Mouse (Mus musculus) kidney, adult 2 months (tissue): ENCODE results near the gene Bricd5. TPM values are rescaled to one million over a fixed set of nuclear protein-coding genes. Genes with fewer than 3 reads are reported as not detected.

Experiments used
- DNase-seq: peaks from one replicate; pipeline ENCODE4 v3.0.0; 2021
- H3K27ac ChIP-seq: fragments of 200-500 bp; 2 replicates; pipeline ENCODE4 v1.5.1; 2012; ENCODE audit warnings: low read depth, low read length, control low read depth, inconsistent platforms; ENCODE audit not compliant: insufficient read depth
- H3K27me3 ChIP-seq: fragments of 200-500 bp; replicated peaks from 2 replicates; pipeline ENCODE4 v1.6.1; 2012; ENCODE audit warnings: mild to moderate bottlenecking, moderate library complexity, low read length, inconsistent platforms; ENCODE audit not compliant: control insufficient read depth, insufficient read depth
- H3K36me3 ChIP-seq: fragments of 200-500 bp; 2 replicates; pipeline ENCODE4 v1.6.1; 2012; ENCODE audit warnings: mild to moderate bottlenecking, moderate library complexity, low read length, inconsistent platforms; ENCODE audit not compliant: control insufficient read depth, insufficient read depth
- H3K4me1 ChIP-seq: fragments of 200-500 bp; 2 replicates; pipeline ENCODE4 v1.6.1; 2011; ENCODE audit warnings: low read length; ENCODE audit not compliant: control insufficient read depth, insufficient read depth
- H3K4me3 ChIP-seq: fragments of 200-500 bp; 2 replicates; pipeline ENCODE4 v1.5.1; 2011; ENCODE audit warnings: mild to moderate bottlenecking, low read depth, low read length, control low read depth; ENCODE audit not compliant: insufficient read depth
- CTCF ChIP-seq: fragments of 200-500 bp; conservative IDR thresholded peaks from 2 replicates; pipeline ENCODE4 v1.5.1; 2011; ENCODE audit warnings: low read depth, mild to moderate bottlenecking, control low read depth, low read length, moderate library complexity, mixed read lengths; ENCODE audit not compliant: insufficient read depth, insufficient read length
- POLR2A ChIP-seq: fragments of 200-500 bp; IDR thresholded peaks from one replicate; pipeline ENCODE4 v1.6.1; 2011; ENCODE audit warnings: low read depth, low read length, control low read depth
- WGBS: fragments of 180-500 bp; shearing (Covaris S2); methylation state at CpG from one replicate; pipeline ENCODE4 v1.1.7; 2018; 5-methylcytosine and 5-hydroxymethylcytosine counted together
- polyA plus RNA-seq: library from polyadenylated mRNA; depleted of rRNA; stranded (reverse); fragments of >200 nt; gene quantifications from 2 replicates; pipeline ENCODE4 v1.2.3, GENCODE M21; 2012

Gene Bricd5
- polyA plus RNA-seq, 1 experiment, result 0.56 TPM

GRCm38 (mm10) chr17:24462932-24463331 is 10.8 kb upstream of the Bricd5 start:
- DNase-seq, result no peak
- Histone ChIP-seq H3K27ac (no peak overlapping the region), H3K36me3 (no peaks in the 10 kb centered on the region), H3K4me3 (no peak overlapping the region), H3K4me1 (peaks cover 2% of the 10 kb centered on the region; the same call in 1 of the 2 replicates), H3K27me3 (no peaks in the 10 kb centered on the region)
- 89% methylated on average over 1 of the region's 1 CpGs for WGBS
- no peak for TF ChIP-seq POLR2A

- TF ChIP-seq CTCF (no peak; the same call in 1 of the 2 replicates), POLR2A (no peak)
- no peaks in the 10 kb centered on the region for H3K36me3 ChIP-seq
- peak; percentile 62 for DNase-seq
- 50% methylated on average over 6 of the region's 6 CpGs for WGBS
- no peak overlapping the region for H3K27ac ChIP-seq
- peaks cover 2% of the 10 kb centered on the region; the same call in 1 of the 2 replicates for H3K4me1 ChIP-seq
- H3K27me3 ChIP-seq, result no peaks in the 10 kb centered on the region
- no peak overlapping the region for H3K4me3 ChIP-seq
These were observed 10.1 kb upstream of the Bricd5 start for GRCm38 (mm10) chr17:24463374-24464133.

- H3K4me3 ChIP-seq, result no peak overlapping the region
- 93% methylated on average over 5 of the region's 5 CpGs for WGBS
- H3K27ac ChIP-seq, result no peak overlapping the region
- no peak for TF ChIP-seq CTCF
- no peak for TF ChIP-seq POLR2A
- H3K36me3 ChIP-seq, result no peaks in the 10 kb centered on the region
- no peaks in the 10 kb centered on the region for H3K27me3 ChIP-seq
- DNase-seq, result no peak
- H3K4me1 ChIP-seq, result peaks cover 16% of the 10 kb centered on the region
These were observed 4.9 kb upstream of the Bricd5 start for GRCm38 (mm10) chr17:24468636-24469246.

DNA sequence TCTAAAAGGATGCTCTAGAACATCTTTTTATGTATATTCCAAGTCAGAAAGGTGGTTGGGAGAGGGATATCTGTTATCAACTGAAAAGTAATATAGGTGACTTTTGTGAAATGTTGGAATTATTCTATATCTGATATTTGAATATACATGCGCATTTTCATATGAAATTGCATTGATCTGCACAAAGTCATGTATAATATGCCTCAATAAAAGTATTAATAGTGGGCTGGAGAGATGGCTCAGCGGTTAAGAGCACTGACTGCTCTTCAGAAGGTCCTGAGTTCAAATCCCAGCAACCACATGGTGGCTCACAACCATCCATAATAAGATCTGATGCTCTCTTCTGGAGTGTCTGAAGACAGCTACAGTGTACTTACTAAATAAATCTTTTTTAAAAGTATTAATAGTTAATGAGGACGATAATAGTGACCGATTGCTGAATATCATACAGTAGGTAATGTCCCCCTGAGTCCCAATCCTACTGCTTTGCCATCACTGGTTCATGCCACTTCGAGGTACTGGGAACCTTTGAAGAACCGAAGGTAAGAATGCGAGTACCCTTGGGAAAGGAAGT is 4.3 kb upstream of the Bricd5 start:
- H3K4me3 ChIP-seq, result peak overlapping the region; percentile 70
- WGBS, result 18% methylated on average over 7 of the region's 7 CpGs
- TF ChIP-seq POLR2A (no peak), CTCF (no peak)
- peaks cover 16% of the 10 kb centered on the region for H3K4me1 ChIP-seq
- H3K36me3 ChIP-seq, result no peaks in the 10 kb centered on the region
- H3K27ac ChIP-seq, result peak overlapping the region; percentile 60
- H3K27me3 ChIP-seq, result no peaks in the 10 kb centered on the region
- no peak for DNase-seq

GRCm38 (mm10) chr17:24469910-24470602 is 3.6 kb upstream of the Bricd5 start, which contains the start of the genes E4f1 and Pgp:
E4f1 (minus strand) TSS chr17:24470313.
Pgp (plus strand) TSS chr17:24470392.
- Histone ChIP-seq H3K27ac (peak within 1 kb of the TSS; percentile 80), H3K4me1 (peaks cover 16% of the 10 kb centered on the region), H3K27me3 (no peaks in the 10 kb centered on the region), H3K4me3 (peak within 1 kb of the TSS; percentile 70), H3K36me3 (no peaks in the 10 kb centered on the region)
- under 1% methylated on average over 71 of the region's 75 CpGs for WGBS
- TF ChIP-seq POLR2A, result peak; percentile 30
- TF ChIP-seq CTCF, result no peak
- DNase-seq, result peak; percentile 99

- DNase-seq, result no peak
- TF ChIP-seq POLR2A (no peak), CTCF (no peak)
- Histone ChIP-seq H3K27ac (peak overlapping the region; percentile 80), H3K4me1 (peaks cover 16% of the 10 kb centered on the region), H3K36me3 (no peaks in the 10 kb centered on the region), H3K4me3 (peak overlapping the region; percentile 70), H3K27me3 (no peaks in the 10 kb centered on the region)
- WGBS, result 2% methylated on average over 68 of the region's 68 CpGs
These were observed 2.8 kb upstream of the Bricd5 start for GRCm38 (mm10) chr17:24470701-24471527.
